Mouse (Mus musculus): ENCODE measurements around the gene Ggact. TPM values are rescaled to one million over a fixed set of nuclear protein-coding genes. Genes with fewer than 3 reads are reported as not detected.

Ggact gene
- total RNA-seq, 2 experiments from 2014 or later = 28.9 to 30.4 TPM

DNA sequence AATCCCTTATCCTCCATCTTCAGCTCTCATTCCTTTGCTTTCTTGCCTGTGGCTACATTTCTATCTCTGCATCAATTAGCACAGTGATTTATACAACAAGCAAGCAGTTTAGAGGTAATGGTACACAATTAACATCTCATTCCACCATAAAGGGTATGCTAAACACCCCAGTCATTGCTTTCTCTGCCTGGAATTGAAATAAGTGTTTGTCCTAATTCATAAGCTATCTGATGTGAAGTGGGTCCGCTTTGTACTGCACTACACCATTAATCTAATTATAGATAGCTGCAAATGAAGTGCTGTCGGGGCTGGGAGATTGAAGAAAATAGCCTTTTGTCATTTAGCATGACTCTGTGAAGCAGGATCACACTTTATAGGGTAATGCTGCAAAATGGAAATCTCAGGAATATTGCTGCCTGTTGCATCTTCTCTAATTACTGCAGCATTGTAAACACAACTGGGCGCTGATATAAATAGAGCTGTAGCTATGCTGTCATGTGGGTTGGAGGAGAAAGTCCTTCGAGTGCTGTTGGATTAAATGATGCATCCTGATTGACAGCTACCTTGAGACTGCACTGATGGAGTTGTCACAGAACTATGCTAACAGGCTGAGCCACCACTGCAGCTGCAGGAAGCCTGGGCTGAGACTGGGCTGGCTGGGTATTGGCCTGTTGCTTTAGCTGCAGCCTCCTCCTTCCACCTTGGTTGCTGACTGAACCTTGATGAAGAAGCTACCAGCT lies 41.5 kb downstream of the Ggact start:
- no peak for DNase-seq (ENCODE audit: extremely low spot score in 1 of 2, low spot score in 1 of 2)

- no peak for DNase-seq (ENCODE audit: extremely low spot score in 1 of 2, low spot score in 1 of 2)
Measured at GRCm38 (mm10) chr14:122869831-122870230, 43.7 kb downstream of the Ggact start.

- no peak for DNase-seq (ENCODE audit: extremely low spot score in 1 of 2, low spot score in 1 of 2)
Measured at GRCm38 (mm10) chr14:122867531-122868285, 45.8 kb downstream of the Ggact start.

DNA sequence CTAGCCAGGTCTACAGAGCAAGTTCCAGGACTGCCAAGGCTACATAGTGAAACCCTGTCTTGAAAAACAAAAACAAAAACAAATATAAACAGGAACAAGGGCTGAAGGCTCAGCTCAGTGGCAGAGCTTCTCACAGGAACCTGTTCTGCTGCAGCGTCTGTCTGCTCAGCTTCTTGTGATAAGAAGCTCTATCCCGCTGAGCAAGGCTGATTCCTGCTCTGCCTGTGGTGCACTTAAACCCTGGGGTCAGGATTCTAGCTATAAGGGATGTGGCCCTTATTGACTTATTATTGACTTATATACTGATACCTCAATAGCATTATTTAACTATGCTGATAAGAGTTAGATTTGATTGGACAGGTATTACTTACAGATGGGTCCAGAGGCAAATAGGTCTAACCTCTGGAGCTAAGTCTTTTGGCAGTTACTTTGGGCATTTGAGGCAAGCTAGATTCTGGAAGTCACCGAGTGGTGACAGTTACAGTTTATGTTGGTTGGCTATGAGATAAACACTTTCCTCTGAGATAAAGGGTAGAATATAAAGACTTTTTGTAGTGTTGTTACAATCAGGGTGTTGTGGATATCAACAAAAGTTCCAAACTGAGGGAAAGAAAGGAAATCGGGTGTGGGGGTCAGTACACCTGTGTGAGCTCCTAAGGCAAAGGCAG lies 48.0 kb downstream of the Ggact start:
- DNase-seq (ENCODE audit: extremely low spot score in 1 of 2, low spot score in 1 of 2) = no peak

GRCm38 (mm10) chr14:122862623-122863022 lies 50.9 kb downstream of the Ggact start:
- DNase-seq (ENCODE audit: extremely low spot score in 1 of 2, low spot score in 1 of 2) = no peak

DNA sequence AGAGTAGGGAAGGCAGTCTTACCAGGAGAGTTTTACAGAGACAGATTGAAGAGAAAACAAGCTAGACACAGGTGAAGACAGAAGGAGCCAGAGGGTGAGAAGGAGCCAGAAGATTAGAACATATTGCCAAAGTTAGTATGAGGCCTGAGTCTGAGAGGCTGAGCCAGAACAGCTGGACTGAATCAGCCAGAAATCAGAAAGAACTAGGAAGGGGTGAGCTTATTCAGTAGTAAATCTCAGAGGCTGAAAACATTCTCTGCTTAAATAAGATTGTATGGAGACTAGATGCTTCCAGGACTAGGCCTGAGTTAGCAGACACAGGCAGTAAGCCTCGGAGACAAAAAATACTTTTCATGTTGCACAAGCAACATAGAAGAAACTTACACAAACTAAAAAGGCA lies 53.8 kb downstream of the Ggact start:
- DNase-seq (ENCODE audit: extremely low spot score in 1 of 2, low spot score in 1 of 2) = no peak

- DNase-seq (ENCODE audit: extremely low spot score in 1 of 2, low spot score in 1 of 2) = no peak
Measured at GRCm38 (mm10) chr14:122852506-122853057, 61.0 kb downstream of the Ggact start.

DNA sequence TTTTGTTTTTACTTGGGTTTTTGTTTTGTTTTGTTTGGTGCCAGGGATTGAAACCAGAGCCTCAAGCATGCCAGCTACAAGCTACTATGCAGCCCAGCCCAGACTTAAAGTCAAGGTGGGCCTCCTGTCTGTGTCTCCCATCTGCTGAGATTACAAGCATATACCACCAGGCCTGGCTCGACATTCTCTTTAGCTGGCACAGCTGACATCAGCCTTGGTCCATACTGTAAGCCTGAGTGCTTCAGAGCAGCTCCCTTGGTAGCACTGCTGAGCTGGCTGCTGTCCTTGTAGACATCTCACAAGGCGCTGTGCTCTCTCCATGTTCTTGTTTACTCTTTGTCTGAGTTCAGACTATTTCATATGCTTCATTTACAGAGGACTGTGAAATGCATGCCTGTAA lies 76.5 kb downstream of the Ggact start:
- DNase-seq (ENCODE audit: extremely low spot score in 1 of 2, low spot score in 1 of 2) = no peak

- no peak for DNase-seq (ENCODE audit: extremely low spot score in 1 of 2, low spot score in 1 of 2)
Measured at GRCm38 (mm10) chr14:122836221-122836620, 77.3 kb downstream of the Ggact start.

DNA sequence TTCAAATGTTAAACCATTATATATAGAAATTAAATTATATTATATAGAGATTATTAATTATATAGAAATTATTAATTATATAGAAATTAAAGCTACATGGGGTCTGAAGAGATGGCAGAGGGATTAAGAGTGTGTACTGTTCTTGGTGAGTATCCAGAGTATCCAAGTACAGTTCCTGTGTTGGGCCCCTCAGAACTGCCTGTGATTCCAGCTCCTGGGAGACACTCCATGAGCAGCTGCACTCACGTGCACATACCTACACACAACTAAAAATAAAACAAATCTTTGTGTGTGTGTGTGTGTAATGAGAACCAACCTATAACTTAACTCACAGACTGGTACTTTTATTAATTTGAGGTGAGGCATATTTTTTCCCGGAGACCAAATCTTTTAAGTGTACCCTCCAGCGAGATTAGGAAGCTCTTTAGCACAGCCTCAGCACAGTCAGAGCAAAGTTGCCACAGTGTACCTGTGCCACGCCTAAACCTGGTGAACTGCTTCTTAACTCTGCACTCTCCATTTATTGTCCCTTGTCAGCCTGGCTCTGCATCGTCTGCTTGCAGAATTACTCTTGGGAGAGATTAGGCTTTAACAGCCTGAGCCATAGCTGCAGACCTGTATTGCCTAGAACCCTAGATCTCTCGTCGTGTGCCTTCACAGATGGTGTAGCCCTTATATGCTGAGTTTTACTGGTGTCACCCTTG lies 77.9 kb downstream of the Ggact start:
- DNase-seq (ENCODE audit: extremely low spot score in 1 of 2, low spot score in 1 of 2) = no peak

- DNase-seq (ENCODE audit: extremely low spot score in 1 of 2, low spot score in 1 of 2) = no peak
Measured at GRCm38 (mm10) chr14:122834753-122835152, 78.8 kb downstream of the Ggact start.

GRCm38 (mm10) chr14:122833666-122834065 lies 79.9 kb downstream of the Ggact start:
- no peak for DNase-seq (ENCODE audit: extremely low spot score in 1 of 2, low spot score in 1 of 2)

DNA sequence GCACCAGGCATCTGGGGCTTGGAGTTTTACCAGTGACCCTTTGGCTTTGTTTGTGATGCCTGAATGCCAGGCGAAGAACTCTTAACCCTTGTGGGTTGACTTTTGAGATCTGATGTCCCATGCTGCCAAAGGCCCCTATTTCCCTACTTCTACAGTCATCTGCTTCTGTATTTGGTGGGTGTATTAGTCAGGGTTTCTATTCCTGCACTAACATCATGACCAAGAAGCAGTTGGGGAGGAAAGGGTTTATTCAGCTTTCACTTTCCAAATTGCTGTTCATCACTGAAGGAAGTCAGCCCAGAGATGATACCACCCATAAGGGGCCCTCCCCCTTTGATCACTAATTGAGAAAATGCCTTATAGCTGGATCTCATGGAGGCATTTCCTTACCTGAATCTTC lies 83.1 kb downstream of the Ggact start:
- DNase-seq (ENCODE audit: extremely low spot score in 1 of 2, low spot score in 1 of 2) = no peak

GRCm38 (mm10) chr14:122825464-122825863 lies 88.1 kb downstream of the Ggact start:
- DNase-seq (ENCODE audit: extremely low spot score in 1 of 2, low spot score in 1 of 2) = no peak

GRCm38 (mm10) chr14:122823791-122824190 lies 89.8 kb downstream of the Ggact start:
- no peak for DNase-seq (ENCODE audit: extremely low spot score in 1 of 2, low spot score in 1 of 2)

DNA sequence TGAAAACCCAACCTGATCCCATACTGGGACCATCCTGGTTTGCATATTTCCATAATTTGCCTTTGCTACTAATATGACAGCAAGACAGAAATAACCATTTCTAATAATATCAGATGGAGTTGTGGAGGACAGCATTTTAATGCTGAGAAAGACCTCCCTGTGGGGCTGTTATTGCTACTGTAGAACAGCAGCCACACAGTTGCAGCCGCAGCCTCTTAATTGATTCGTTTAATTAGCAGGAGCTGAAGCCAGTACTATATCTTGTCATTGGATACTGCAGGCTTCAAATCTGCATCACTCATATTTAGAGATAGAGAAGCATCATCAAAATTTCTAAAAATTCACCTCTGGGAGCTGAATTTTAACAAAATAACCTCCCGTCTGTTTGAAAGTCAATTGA lies 92.6 kb downstream of the Ggact start:
- no peak for DNase-seq (ENCODE audit: extremely low spot score in 1 of 2, low spot score in 1 of 2)

DNA sequence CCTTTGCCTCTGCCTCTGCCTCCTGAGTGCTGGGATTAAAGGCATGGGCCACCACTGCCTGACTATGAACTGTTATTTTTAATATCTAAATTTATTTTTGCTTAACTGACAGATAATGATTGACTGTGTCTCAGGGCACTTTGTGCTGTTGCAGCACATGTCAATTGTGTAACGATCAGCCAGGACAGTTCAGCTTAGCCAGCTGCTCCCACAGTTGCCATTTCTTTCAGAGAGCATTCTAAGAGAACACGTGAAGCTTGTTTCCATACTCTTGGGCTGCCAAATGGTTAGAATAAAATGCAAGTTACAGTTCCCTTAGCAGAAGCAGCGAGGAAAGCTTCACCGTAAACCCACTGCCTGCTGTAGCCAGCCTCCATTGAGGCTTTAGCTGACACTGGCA lies 113.3 kb downstream of the Ggact start:
- no peak for DNase-seq (ENCODE audit: extremely low spot score in 1 of 2, low spot score in 1 of 2)

DNA sequence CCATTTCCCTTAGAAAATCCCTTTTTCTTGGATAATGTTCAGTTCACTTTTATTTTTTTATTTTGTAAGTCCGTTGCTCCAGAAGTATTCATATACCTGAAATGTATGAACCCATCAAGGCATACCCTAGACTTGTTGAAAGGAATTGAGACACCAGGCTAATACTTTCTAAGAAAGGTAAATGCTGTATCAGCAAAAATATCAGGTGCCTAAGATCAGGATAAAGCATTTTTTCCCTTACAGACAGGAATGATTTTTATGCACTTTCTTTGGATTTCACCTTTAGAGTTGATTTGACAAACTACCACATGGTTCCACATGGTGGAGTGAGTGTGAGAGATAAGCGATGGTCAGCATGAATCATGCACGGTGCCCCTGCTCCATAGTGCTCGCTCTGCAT lies 120.2 kb downstream of the Ggact start:
- DNase-seq (ENCODE audit: extremely low spot score in 1 of 2, low spot score in 1 of 2) = no peak

GRCm38 (mm10) chr14:122790111-122790510 lies 123.4 kb downstream of the Ggact start:
- no peak for DNase-seq (ENCODE audit: extremely low spot score in 1 of 2, low spot score in 1 of 2)

DNA sequence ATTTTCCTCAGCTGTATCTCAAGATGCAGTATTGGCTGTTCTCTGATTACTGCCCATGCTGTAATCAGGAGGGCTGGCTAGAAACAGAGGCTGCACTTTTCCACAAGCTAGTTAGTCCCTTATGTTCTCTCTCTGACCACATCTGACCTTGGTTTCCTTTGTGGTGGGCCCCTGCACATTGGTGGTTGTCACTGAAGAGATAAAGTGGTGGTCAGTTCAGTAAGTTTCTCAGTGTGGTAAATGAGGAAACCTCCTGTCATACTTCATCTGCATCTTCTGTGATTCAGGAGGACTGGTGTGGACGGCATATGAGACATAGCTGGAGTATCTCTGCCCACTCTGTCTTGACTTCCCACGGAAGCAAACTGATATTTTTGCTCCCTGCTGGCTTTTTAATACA lies 125.4 kb downstream of the Ggact start:
- DNase-seq (ENCODE audit: extremely low spot score in 1 of 2, low spot score in 1 of 2) = no peak

GRCm38 (mm10) chr14:122784701-122785100 lies 128.9 kb downstream of the Ggact start:
- DNase-seq (ENCODE audit: extremely low spot score in 1 of 2, low spot score in 1 of 2) = no peak

Data from layer of hippocampus, postnatal 25 days (tissue).